Mouse (Mus musculus) neural tube, embryonic 12.5 days (tissue): ENCODE results near the gene Slc25a26. TPM values are rescaled to one million over a fixed set of nuclear protein-coding genes. Genes with fewer than 3 reads are reported as not detected.

Source experiments
- ATAC-seq: fragments of 200-750 bp; cut with Nextera tagmentation; 2 replicates; pipeline ENCODE4 v1.8.0; 2017; ENCODE audit warnings: low read depth, mild to moderate bottlenecking, moderate TSS enrichment, moderate library complexity; ENCODE audit not compliant: low FRiP score
- H3K27ac ChIP-seq: fragments of 300-500 bp; sonication (generic); 2 replicates; pipeline ENCODE4 v1.5.1; 2016
- H3K27me3 ChIP-seq: fragments of 300-500 bp; sonication (generic); replicated peaks from 2 replicates; pipeline ENCODE4 v1.6.1; 2016; ENCODE audit warnings: mild to moderate bottlenecking
- H3K36me3 ChIP-seq: fragments of 300-500 bp; sonication (generic); 2 replicates; pipeline ENCODE4 v1.6.1; 2016; ENCODE audit warnings: mild to moderate bottlenecking
- H3K4me1 ChIP-seq: fragments of 300-500 bp; sonication (generic); 2 replicates; pipeline ENCODE4 v1.6.1; 2016
- H3K4me2 ChIP-seq: fragments of 300-500 bp; sonication (generic); replicated peaks from 2 replicates; pipeline ENCODE4 v1.6.1; 2016; ENCODE audit warnings: mild to moderate bottlenecking
- H3K4me3 ChIP-seq: fragments of 300-500 bp; sonication (generic); 2 replicates; pipeline ENCODE4 v1.5.1; 2016
- H3K9ac ChIP-seq: fragments of 300-500 bp; sonication (generic); 2 replicates; pipeline ENCODE4 v1.6.1; 2016; ENCODE audit warnings: mild to moderate bottlenecking
- H3K9me3 ChIP-seq: fragments of 300-500 bp; sonication (generic); 2 replicates; pipeline ENCODE4 v1.6.1; 2016; ENCODE audit warnings: mild to moderate bottlenecking
- WGBS: fragments of 180-500 bp; shearing (Covaris S2); methylation state at CpG from one replicate; pipeline ENCODE4 v1.1.7; 2016; 5-methylcytosine and 5-hydroxymethylcytosine counted together
- polyA plus RNA-seq: library from polyadenylated mRNA; unstranded; fragments of >200 nt; fragmentation: Nextera tagmentation; extraction: Ambion mirVana; gene quantifications from 2 replicates; pipeline ENCODE4 v1.2.1, GENCODE M21; 2016

Gene Slc25a26
- polyA plus RNA-seq, 1 experiment from 2014 or later: 8.1 TPM

DNA sequence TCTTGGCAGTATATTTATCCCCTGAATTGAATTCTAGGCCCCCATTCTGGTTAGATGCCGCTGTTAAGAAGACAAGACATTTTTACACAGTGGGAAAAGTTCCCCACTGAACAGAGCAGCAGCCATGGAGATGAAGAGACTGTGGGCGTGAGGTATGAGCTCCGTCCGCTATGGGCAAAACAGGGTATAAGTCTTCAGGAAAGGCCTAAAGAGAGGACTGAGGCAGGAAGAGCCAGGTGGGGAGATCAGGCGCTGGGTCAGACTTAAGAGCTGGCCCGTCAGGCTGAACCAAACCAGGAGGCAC, 131.6 kb downstream of the Slc25a26 start:
- peak overlapping the region; percentile 11; the same call in 1 of the 2 replicates for H3K27ac ChIP-seq
- peaks cover 65% of the 10 kb centered on the region for H3K4me1 ChIP-seq
- no peak overlapping the region for H3K9ac ChIP-seq
- H3K36me3 ChIP-seq: peaks cover 3% of the 10 kb centered on the region; the same call in 1 of the 2 replicates
- no peak overlapping the region for H3K4me2 ChIP-seq
- ATAC-seq: peak; percentile 43; the same call in 1 of the 2 replicates
- H3K9me3 ChIP-seq: no peaks in the 10 kb centered on the region
- no peak overlapping the region for H3K4me3 ChIP-seq
- WGBS: 46% methylated on average over 6 of the region's 6 CpGs
- H3K27me3 ChIP-seq: no peaks in the 10 kb centered on the region

DNA sequence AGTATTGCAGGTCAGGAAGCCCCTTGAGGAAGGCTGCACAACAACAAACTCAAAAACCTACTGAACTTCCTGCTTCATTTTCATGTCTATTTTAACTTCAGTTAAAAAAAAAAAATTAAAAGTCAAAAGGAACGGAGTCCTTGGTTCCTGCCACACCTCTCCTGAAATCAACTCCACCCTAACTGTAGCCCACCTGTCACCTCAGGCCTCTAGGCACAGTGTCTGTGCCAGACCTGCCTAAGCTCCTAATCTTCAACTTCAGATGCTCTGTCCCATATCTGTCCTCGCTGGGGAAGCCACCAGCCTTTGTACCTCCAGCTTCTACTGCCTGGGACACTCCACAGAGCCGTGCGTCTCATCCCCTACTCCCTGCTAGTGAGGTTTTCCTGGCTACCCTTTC, 134.1 kb downstream of the Slc25a26 start:
- Histone ChIP-seq H3K4me3 (no peak overlapping the region), H3K36me3 (peaks cover 3% of the 10 kb centered on the region; the same call in 1 of the 2 replicates), H3K9ac (no peak overlapping the region), H3K27ac (no peak overlapping the region), H3K4me1 (peaks cover 50% of the 10 kb centered on the region), H3K9me3 (no peaks in the 10 kb centered on the region), H3K4me2 (no peak overlapping the region), H3K27me3 (no peaks in the 10 kb centered on the region)
- WGBS: 90% methylated on average over 4 of the region's 4 CpGs
- no peak for ATAC-seq

DNA sequence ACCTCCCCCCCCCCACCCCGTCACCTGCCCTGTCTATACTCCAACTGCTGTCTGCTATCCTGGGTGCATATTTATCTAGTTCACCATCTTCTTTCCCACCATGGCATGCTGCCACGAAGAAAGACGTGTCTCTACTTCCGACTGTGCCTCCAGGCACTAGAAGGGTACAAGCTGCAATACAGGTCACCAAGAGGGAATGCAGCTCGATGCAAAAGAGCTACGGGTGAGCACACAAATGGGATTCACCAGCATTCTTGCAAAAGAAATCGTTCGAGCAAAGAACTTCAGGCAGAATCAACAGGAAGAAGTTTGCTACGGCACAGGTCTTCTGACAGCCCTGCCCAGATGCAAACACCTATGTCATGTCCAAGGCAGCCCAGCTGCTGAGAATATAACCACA, 134.6 kb downstream of the Slc25a26 start:
- Histone ChIP-seq H3K4me1 (peaks cover 50% of the 10 kb centered on the region), H3K27ac (no peak overlapping the region), H3K4me3 (no peak overlapping the region), H3K9me3 (no peaks in the 10 kb centered on the region), H3K36me3 (peaks cover 2% of the 10 kb centered on the region; the same call in 1 of the 2 replicates), H3K9ac (no peak overlapping the region), H3K4me2 (no peak overlapping the region), H3K27me3 (no peaks in the 10 kb centered on the region)
- ATAC-seq: no peak
- WGBS: 77% methylated on average over 9 of the region's 9 CpGs

DNA sequence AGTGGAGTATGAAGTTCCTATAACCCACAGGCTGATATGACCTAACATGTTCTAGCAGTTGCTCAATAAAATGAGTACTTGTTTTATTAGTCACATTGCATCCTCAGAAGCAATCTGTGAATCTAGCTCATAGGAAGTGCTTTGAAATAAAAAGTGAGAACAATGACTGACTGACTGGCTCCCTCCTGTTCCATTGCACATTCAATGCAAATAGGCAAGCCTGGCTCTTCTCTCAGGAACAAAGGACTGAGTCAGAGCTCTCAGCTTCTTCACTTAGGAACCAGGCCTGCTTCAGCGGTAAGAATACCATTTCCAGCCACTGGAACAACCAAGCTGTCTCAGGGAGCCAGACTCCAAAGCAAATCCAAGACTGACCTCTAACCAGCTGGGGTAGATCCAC, 135.2 kb downstream of the Slc25a26 start:
- no peak overlapping the region for H3K4me3 ChIP-seq
- no peaks in the 10 kb centered on the region for H3K9me3 ChIP-seq
- H3K4me2 ChIP-seq: no peak overlapping the region
- no peak for ATAC-seq
- 25% methylated on average over 1 of the region's 1 CpGs for WGBS
- no peaks in the 10 kb centered on the region for H3K36me3 ChIP-seq
- no peak overlapping the region for H3K9ac ChIP-seq
- peaks cover 48% of the 10 kb centered on the region for H3K4me1 ChIP-seq
- no peaks in the 10 kb centered on the region for H3K27me3 ChIP-seq
- no peak overlapping the region for H3K27ac ChIP-seq

DNA sequence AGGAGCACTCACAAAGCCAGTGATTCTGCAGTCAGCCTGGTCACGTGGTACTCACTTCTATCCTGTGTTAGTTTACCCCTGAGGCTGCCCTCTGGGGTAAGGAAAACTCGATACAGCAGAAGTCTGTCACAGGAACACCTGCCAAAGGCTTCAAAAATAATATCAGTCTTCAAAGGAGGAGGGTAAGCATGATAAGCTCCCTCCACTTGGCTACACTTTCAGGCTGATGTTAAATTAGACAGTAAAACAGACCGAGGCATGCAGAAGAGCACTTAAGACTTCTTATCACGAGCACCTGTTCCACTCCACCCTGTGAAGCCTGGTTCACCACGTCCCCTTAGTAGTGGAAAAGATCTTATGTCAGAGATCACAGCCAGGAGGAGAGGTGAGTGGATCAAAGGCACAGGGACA, 136.9 kb downstream of the Slc25a26 start:
- no peak for ATAC-seq
- no peak overlapping the region for H3K9ac ChIP-seq
- H3K4me1 ChIP-seq: peaks cover 35% of the 10 kb centered on the region
- no peak overlapping the region for H3K4me2 ChIP-seq
- no peaks in the 10 kb centered on the region for H3K9me3 ChIP-seq
- H3K27me3 ChIP-seq: no peaks in the 10 kb centered on the region
- no peak overlapping the region for H3K4me3 ChIP-seq
- H3K27ac ChIP-seq: no peak overlapping the region
- WGBS: 73% methylated on average over 5 of the region's 5 CpGs
- H3K36me3 ChIP-seq: no peaks in the 10 kb centered on the region

DNA sequence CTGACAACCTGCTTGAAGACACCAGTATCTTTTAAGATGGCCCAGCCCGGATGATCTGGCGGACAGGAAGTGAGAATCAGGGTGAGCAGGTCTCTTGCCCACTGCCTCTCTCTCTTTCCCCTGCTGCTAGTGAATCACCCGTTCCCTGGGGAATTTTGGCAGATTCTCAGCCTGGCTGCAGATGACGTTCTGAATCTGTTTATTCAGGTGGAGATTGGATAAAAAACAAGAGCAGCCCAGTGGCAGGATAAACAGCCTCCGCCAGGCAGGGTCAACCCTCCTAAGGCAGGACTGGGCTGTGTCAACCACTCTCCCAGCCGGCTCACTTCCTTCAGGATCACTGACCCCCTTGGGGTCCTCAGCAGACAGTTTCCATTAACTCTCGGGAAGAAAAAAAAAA, 140.2 kb downstream of the Slc25a26 start:
- no peak overlapping the region for H3K27ac ChIP-seq
- no peak overlapping the region for H3K9ac ChIP-seq
- no peak overlapping the region for H3K4me2 ChIP-seq
- no peaks in the 10 kb centered on the region for H3K36me3 ChIP-seq
- H3K27me3 ChIP-seq: no peaks in the 10 kb centered on the region
- no peaks in the 10 kb centered on the region for H3K9me3 ChIP-seq
- H3K4me1 ChIP-seq: peaks cover 26% of the 10 kb centered on the region
- WGBS: 49% methylated on average over 7 of the region's 7 CpGs
- ATAC-seq: no peak
- no peak overlapping the region for H3K4me3 ChIP-seq

DNA sequence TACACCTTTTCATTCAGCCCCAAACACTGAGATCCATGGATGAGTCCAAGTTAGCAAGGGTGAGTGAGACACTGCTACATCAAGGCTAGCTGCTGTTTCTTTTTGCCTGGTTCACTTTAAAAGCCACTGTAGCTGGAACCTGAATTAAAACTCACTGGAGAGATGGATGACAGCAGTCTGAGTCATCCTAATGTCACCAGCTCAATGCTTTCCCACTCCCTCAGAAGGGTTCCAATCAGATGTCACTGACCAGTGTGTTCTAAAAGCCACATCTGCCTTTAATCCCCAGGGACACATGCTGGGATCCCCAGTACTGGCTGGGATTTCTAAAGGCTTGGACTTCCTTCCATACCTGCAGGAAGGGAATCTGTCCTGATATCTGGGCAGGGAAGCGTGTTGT, 141.9 kb downstream of the Slc25a26 start:
- Histone ChIP-seq H3K36me3 (peaks cover 3% of the 10 kb centered on the region; the same call in 1 of the 2 replicates), H3K4me3 (no peak overlapping the region), H3K27ac (no peak overlapping the region), H3K4me1 (peaks cover 13% of the 10 kb centered on the region), H3K4me2 (no peak overlapping the region), H3K9me3 (no peaks in the 10 kb centered on the region), H3K9ac (no peak overlapping the region), H3K27me3 (no peaks in the 10 kb centered on the region)
- WGBS: 76% methylated on average over 1 of the region's 1 CpGs
- no peak for ATAC-seq

DNA sequence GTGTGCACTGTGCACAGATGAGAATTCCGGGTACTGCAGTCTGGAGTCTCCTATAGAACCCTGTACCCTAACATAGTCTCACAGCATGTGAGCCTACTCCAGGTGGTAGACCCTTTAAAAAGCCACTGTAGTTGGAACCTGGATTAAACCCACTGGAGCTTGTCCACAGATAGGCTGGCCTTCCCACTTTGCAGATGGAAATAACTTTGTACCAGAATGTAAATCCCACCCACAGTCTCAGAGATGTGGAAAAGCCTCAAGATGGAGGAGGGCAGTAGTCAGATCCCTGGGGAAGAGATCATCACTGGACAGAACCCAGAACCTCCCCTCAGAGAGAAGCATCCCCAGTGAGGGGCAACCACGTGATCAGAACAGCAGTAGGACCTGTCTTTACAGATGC, 143.9 kb downstream of the Slc25a26 start:
- Histone ChIP-seq H3K9me3 (no peaks in the 10 kb centered on the region), H3K4me2 (no peak overlapping the region), H3K27ac (no peak overlapping the region), H3K9ac (no peak overlapping the region), H3K4me3 (no peak overlapping the region), H3K36me3 (peaks cover 3% of the 10 kb centered on the region; the same call in 1 of the 2 replicates), H3K4me1 (peaks cover 32% of the 10 kb centered on the region), H3K27me3 (no peaks in the 10 kb centered on the region)
- 85% methylated on average over 2 of the region's 2 CpGs for WGBS
- no peak for ATAC-seq

DNA sequence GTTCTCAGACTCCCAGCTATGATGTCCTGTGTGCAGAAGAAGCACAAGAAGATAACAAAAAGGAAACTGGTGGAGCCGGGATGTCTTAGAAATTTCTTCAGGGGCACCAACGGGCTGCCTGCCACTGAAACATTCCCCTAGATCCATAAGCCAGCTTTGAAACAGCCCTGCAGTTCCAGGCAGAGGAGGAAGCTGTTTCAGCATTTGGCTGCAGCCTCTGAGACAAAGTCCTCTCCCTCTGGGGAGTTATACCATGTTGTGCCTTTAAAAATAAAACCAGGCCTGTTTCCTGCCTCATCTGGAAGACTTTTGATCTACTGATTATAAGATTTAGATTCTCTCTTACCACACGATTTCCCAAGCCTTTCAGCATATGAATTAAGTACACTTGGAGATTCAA, 144.5 kb downstream of the Slc25a26 start:
- ATAC-seq: no peak
- 71% methylated on average over 3 of the region's 3 CpGs for WGBS
- no peaks in the 10 kb centered on the region for H3K9me3 ChIP-seq
- no peak overlapping the region for H3K27ac ChIP-seq
- no peak overlapping the region for H3K4me3 ChIP-seq
- H3K9ac ChIP-seq: no peak overlapping the region
- H3K4me2 ChIP-seq: no peak overlapping the region
- peaks cover 3% of the 10 kb centered on the region; the same call in 1 of the 2 replicates for H3K36me3 ChIP-seq
- H3K27me3 ChIP-seq: no peaks in the 10 kb centered on the region
- H3K4me1 ChIP-seq: peaks cover 38% of the 10 kb centered on the region

DNA sequence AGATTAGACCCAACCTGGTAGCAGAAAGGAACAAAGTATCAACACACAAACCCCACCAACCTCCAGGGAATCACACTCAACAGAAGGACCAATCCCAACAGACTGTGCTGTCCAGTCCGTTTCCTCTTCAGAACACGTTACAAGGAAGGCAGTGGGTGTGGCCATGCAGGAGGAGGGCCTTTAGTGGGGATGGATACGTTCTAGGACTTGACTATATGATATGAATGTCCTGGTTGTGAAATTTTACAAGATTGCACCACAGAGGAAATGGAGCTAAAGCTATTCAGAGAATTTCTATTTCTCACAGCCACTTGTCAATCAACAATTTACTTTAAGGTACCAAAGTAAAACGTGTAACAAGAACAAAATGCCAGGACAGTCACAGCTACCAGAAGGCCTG, 145.6 kb downstream of the Slc25a26 start:
- no peak overlapping the region for H3K4me3 ChIP-seq
- no peak overlapping the region for H3K27ac ChIP-seq
- no peaks in the 10 kb centered on the region for H3K27me3 ChIP-seq
- peaks cover 3% of the 10 kb centered on the region; the same call in 1 of the 2 replicates for H3K36me3 ChIP-seq
- no peaks in the 10 kb centered on the region for H3K9me3 ChIP-seq
- H3K4me2 ChIP-seq: no peak overlapping the region
- WGBS: 68% methylated on average over 4 of the region's 4 CpGs
- no peak overlapping the region for H3K9ac ChIP-seq
- H3K4me1 ChIP-seq: peaks cover 31% of the 10 kb centered on the region
- no peak for ATAC-seq

DNA sequence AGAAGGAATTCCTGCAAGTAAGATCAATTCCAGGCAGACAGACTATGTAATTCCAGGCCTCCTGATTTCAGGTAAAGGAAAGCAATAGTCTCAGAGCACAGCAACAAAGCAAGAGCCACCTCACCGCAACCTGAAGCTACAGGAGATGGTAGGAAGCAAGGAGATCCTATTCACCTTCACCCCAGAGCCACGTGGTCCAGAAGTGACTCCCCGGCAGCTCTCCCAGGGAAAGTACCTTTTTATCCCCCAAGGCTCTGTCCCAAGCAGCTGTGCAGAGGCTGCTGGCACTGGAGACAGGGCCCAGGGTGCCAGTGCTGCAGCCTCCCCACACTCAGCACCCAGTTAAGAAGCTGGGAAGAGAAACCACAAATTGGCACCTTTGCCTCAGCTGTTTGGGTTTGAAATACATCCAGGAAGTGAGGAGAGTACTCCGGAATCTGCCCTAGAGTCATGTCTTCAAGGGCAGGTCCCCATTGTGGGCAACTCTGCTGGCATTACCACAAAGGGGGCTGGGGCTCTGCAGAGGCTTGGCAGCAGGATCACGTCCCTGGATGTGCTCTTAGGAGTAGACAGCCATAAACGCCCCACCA, 146.2 kb downstream of the Slc25a26 start:
- no peak overlapping the region for H3K4me3 ChIP-seq
- peaks cover 31% of the 10 kb centered on the region for H3K4me1 ChIP-seq
- no peak overlapping the region for H3K4me2 ChIP-seq
- ATAC-seq: no peak
- peaks cover 3% of the 10 kb centered on the region; the same call in 1 of the 2 replicates for H3K36me3 ChIP-seq
- H3K9ac ChIP-seq: no peak overlapping the region
- 67% methylated on average over 6 of the region's 6 CpGs for WGBS
- H3K27ac ChIP-seq: no peak overlapping the region
- no peaks in the 10 kb centered on the region for H3K9me3 ChIP-seq
- H3K27me3 ChIP-seq: no peaks in the 10 kb centered on the region

DNA sequence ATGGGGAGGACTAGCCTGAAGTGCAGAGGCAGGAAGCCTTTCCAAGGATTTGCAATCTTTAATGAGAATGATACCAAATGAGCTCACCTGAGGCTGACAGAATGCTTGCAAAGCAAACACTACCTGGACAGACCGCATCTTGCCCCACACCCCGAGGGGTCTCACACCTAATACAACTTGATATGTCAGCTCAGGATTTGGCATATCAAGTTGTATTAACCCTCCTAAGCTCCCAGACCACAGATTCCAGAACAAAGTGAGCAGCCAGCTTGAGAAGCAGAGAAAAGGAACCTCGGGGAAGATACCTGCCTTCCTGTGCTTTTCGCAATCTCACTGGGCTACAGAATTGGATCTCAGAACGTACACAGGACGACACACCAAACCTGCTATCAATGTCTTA, 146.8 kb downstream of the Slc25a26 start:
- no peak for ATAC-seq
- H3K9me3 ChIP-seq: no peaks in the 10 kb centered on the region
- H3K4me2 ChIP-seq: no peak overlapping the region
- WGBS: 82% methylated on average over 6 of the region's 6 CpGs
- H3K36me3 ChIP-seq: peaks cover 3% of the 10 kb centered on the region; the same call in 1 of the 2 replicates
- H3K4me1 ChIP-seq: peaks cover 31% of the 10 kb centered on the region
- no peak overlapping the region for H3K4me3 ChIP-seq
- H3K27ac ChIP-seq: no peak overlapping the region
- H3K27me3 ChIP-seq: no peaks in the 10 kb centered on the region
- H3K9ac ChIP-seq: no peak overlapping the region
